Mouse (Mus musculus): ENCODE measurements at regions not wholly inside any gene's neighbourhood (a gene's known extent, or its start where the extent isn't known, plus 50 kb on each side); places are given as distances from the start of the nearest gene placed in this dataset.

DNA sequence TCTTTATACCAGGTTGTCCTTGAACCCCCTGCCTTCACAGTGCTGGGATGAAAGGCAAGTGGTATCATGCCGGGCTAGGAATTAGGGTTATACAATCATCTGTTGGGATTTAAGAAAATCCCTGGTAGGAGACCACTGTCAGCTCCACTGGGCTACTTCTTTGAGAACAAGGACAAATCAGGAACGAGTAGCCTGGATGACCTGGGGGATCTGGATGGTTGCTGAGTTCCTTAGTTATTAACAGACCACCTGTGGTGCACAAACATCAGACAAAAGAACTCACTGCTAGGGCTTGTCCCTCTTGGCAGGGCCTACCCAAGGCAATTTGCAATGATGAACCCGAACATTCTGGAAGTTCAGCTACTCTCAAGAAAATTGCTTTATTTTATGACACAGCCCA is 55.7 kb upstream of the Egfl6 start:
- H3K4me3 ChIP-seq = no peak overlapping the region
- no peak overlapping the region for H3K27ac ChIP-seq
- no peaks in the 10 kb centered on the region for H3K36me3 ChIP-seq
- peaks cover 56% of the 10 kb centered on the region for H3K27me3 ChIP-seq (ENCODE audit: insufficient read depth, poor library complexity, severe bottlenecking)
- WGBS = 53% methylated on average over 3 of the region's 3 CpGs
- H3K4me1 ChIP-seq (replicated peaks) = no peaks in the 10 kb centered on the region
- no peaks in the 10 kb centered on the region for H3K9me3 ChIP-seq
- no peak for DNase-seq (ENCODE audit: low spot score)

DNA sequence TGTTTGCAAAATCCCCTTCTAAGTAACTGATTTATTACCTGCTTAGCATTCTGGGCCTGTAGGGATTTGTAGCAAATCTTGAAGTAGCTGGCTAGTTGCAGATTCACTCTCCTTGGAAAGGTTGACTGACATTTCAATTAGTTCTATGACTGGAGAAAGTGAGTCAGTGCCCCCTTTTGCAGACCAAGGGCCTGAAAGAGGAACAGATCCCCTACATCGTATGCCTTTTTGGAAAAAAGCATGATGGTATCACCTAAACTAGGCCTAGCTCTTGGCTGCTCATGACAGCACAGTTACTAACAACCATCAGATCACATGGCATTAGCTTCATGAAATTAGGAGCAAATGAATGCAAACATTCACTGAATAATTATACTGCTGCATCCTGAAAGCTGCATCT is 54.7 kb upstream of the Egfl6 start:
- Histone ChIP-seq H3K9me3 (no peaks in the 10 kb centered on the region), H3K36me3 (no peaks in the 10 kb centered on the region), H3K27ac (no peak overlapping the region), H3K27me3 (ENCODE audit: insufficient read depth, poor library complexity, severe bottlenecking) (peaks cover 57% of the 10 kb centered on the region), H3K4me3 (no peak overlapping the region), H3K4me1 (replicated peaks) (no peaks in the 10 kb centered on the region)
- 82% methylated on average over 1 of the region's 1 CpGs for WGBS
- no peak for DNase-seq (ENCODE audit: low spot score)

Data from hindbrain, embryonic 10.5 days (tissue).